Mouse (Mus musculus) frontal cortex, adult 2 months (tissue): Measurements from ENCODE around the gene Gm40193. TPM values are rescaled to one million over a fixed set of nuclear protein-coding genes. Genes with fewer than 3 reads are reported as not detected.
A peak's percentile ranks its signal among the peaks of the same experiment; 100 is the strongest.
"Not testable (repeated sequence)": the region's sequence is repeated elsewhere in the genome, so short reads cannot be mapped to it uniquely, and the experiment has no call there.

Experiments used
- DNase-seq, 2 experiments: peaks; one replicate each; pipeline ENCODE4 v3.0.0; 2022; ENCODE audit warnings: low spot score in 1 of 2; ENCODE audit errors: extremely low spot score in 1 of 2
- polyA plus RNA-seq: library from polyadenylated mRNA; depleted of rRNA; stranded (reverse); fragments of >200 nt; gene quantifications from 2 replicates; pipeline ENCODE4 v1.2.3, GENCODE M21; 2012; rRNA removed

The Gm40193 gene
- polyA plus RNA-seq = not detected in 2 replicates

DNA sequence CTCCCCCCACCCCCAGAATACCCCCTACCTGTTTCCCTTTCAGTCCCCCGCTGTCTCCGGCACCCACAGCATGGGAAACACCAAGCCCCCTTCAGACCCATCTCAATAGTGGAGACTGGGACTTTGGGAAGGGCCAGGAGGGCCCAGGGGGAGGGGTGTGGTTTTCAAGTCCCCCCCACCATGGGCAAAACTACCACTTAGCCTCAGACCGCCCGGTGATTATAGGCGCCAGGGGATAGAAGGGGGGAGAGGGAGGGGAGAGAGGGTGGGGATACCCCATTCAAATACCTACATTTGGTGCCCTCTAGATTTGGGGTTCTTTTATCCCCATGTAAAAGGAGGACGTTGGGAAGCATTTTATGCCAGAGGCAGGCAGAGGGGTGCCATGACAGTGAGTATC, at the start of gene Gm40193:
Gene Gm40193 (minus strand): TSS at position 101 of the 400 bp plus-strand sequence.
- no peak for DNase-seq

DNA sequence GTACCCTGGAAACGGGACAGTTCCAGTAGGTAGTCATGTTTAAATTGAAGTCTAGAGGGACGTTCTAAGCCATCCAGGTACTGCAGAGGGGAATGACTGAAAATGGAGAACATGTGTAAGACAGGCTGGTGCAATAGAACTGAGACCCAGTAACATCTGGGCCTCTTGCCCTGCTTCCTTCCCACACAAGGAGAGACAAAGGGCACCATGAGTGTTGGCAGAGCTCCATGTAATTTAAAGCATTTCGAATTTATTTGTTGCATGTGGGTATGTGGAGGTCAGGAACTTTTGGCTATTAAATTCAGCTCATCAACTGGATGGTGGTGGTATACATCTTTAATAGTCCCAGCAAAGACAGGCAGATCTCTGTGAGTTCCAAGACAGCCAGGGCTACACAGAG, 49.5 kb upstream of the Gm40193 start:
- no peak for DNase-seq

DNA sequence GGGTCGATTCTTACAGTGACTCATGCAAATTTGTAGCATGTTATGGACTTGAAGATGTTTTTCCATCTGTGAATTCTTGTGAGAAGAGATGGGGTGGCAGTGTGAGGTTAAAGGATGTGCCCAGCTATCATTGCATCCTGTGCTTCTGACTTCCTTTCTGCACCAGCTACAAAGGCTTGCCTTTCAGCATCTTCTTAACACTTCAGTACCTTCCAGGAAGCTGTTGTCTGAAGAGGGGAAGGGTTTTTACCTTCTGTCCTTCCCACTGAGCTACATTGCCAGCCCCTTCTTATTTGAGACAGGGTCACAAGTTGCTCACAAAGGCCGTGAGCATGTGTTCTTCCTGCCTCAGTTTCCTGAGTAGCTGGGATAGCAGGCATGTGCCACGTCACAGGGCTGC, 48.2 kb upstream of the Gm40193 start:
- no peak for DNase-seq

DNA sequence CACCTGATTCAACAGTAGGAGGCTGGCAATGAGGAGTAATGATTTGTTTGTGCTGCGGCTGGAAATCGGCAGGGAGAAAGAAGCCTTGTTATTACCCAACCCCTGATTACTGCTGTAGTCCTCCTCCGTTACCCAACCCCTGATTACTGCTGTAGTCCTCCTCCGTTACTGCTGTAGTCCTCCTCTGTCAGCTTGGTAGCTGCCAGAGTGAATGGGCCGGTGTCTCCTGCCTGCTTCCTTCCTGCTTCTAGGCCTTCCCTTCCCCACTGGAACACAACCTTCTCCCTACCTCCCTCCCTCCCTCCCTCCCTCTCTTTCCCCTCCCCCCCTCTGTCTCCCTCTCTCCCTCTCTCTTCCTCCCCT, 47.6 kb upstream of the Gm40193 start:
- DNase-seq = no peak

DNA sequence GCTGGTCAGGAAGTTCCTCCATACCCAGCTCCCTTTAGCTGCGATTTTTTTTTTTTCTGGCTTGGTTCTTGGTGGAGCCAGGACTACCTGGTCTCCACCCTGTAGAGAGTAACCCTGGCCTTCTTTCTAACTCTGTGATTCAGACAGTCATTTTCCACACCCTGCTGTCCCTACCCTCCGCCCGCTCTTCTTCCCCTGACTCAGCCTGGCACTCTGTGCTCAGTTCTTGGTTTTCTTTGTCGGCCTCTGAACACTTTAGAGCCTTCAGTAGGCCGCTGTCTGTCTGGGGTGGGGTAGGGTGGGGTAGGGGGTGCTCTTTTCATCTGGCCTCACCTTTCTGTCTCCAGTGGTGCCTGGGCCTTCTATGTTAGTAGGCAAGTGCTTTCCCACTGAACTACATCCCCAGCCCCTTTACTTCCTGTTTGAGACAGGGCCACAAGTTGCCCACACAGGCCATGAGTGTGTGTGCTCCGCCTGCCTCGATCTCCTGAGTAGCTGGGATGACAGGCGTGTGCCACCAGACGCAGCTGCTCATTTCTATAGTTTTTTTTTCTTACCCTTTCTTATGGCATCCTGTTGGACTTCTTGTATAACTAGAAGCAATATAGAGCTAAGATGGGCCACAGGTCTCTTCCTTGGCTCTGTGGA, 47.1 kb upstream of the Gm40193 start:
- no peak for DNase-seq

DNA sequence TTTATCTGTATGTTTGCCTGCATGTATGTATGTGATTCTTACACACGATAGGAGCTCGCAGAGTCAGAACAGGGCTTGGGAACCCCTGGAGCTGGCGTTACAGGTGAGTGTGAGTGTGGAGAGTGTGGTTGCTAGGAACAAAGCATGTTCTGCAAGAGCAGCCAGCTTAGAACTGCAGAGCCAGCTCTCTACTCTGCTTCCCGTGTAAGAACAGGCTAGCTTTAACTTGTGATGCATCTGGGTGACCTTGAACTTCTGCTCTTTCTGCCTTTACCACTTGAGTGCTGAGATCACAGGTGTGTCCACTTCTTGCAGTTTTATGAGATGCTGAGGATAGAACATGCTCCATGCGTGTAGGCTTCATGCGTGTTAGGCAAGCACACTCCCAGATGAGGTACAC, 46.2 kb upstream of the Gm40193 start:
- DNase-seq = no peak

DNA sequence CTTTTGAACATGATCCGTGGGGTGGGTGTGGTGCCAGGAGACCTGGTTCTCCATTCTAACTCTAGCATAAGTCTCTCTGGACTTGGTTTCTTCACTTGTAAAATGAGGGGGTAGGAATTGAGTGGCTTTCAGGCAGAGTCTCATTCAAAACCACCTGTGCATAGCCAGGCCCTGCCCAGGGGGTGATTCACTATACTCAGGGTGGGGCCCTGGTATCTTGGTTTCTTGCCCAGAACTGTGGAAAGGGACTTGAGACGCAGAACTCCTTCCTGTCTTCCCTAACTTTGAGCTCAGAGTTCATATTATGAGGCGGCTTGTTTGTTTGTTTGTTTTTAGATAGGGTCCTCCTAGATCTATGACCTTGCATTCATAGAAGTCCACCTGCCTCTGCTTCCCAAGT, 44.5 kb upstream of the Gm40193 start:
- no peak for DNase-seq

DNA sequence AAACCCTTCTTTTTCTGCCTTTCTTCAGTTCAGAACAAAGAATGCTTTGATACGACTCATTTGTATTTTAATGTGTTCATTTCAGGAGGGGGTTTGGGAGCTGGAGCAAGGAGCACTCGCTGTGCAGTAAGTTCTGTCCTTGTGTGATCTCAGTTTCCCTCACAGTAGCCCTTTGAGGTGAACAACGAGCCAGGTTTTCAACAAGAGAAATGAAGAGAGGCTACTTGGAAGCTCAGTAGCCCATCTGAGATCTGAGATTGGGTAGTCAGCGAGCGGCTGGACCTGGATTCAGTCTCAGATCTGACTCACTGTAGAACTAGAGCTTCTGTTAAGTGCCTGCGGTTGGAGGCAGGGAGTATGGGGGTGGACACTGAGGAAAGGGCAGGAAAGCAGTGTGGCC, 41.1 kb upstream of the Gm40193 start:
- peak in 1 of 2 experiments; percentile 48 for DNase-seq

DNA sequence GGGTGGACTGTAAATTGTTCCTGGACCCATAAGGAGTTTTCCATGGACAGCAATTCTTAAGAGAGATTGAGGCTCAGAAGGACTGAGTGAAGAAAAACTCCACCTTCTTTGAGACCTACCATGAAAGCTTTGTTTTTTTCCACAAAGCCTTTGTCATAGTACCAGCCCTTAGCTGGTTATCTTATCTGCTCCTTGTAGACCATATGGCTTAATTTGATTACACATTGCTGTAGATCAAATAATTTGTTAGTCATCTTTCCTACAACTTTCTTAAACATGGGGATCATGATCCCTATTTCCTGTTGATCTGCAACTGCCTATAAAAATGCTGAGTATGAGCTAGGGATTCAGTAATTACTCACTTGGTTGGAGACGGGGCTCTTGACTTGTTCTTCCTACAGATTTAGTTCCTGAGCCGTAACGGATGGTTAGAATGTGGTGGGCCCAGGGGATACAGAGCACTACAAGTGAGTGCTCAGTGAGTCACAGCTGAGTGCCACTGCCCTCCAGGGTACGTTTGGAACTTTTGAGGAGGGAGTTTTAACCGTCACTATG, 39.7 kb upstream of the Gm40193 start:
- DNase-seq = no peak

DNA sequence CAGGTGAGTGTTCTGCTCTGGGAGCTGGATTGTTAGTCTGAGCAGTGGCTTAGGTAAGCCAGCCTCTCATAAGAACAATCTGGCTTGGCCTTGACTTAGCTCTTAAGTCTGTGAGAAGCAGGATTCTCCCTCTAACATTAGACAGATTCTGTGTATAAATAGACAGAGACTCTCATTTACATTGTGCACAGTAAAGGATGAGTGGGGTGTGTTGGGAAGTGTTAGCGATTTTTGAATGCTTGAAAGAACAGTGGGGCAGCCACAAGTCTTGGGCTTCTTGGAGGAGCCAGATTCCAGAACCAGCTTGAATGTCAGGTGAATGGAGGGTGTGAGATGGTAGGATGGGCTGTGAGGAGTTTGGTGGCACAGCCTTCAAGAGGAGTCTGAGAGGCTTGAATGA, 38.9 kb upstream of the Gm40193 start:
- DNase-seq = peak; percentile 35 to 63

DNA sequence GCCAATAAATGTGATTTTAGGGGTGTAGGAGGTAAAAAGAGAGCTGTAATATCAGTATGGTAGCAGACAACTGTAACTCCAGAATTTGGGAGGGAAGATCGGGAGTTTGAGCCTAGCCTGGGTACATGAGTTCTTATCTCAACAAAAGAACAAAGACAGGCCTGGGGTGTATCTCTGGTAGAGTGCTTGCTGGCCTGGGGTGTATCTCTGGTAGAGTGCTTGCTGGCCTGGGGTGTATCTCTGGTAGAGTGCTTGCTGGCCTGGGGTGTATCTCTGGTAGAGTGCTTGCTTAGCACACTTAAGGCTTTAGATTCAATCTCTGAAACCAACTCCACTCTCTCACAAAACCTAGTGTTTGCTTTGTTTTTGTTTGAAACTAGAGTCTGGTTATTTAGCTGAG, 37.9 kb upstream of the Gm40193 start:
- not testable (repeated sequence) for DNase-seq

DNA sequence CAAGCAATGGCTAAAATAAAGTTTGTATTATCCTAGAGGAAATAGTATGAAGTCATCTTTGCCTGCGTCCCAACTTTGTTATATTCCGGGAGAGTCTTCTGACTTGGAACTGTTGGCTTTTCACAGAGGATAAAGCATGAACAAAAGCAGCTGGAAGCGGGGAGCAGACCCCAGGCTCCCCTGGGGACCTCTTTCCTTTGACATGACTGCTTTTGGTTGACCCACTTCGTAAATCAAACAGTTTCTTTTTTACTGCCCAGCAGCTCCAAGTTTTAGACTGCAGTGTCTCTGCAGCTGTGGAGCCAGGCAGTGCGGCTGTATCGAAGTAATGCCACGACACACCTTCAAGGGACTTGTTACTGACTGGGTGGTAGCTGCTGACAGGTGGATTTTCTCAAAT, 33.8 kb upstream of the Gm40193 start:
- no peak for DNase-seq

DNA sequence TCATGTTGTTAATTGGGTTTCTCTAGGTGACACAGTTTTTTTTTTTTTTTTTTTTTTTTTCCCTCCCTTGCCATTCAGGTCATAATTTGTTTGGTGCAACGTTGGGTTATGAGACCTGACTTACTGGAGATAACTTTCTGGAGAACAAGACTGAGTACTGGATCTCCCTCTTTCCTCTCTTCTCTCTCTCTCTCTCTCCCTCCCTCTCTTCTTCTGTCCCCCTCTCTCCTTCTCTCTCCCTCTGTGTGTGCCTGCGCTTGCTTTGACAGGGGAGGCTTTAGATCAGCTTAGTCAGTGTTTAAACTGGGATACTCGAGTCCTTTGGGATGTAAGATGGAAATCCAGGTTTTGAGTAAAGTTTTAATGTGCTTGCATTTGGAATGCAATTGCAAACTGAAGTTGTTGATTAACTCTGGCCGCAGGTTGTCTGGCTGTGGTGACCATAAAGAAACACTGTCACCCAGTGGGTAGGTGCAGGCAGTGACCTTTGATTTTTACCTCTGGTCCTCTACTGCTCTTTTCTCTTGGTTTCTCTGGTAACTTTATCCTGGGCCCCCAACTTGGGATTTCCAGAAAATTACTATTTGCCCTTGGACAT, 31.6 kb upstream of the Gm40193 start:
- no peak for DNase-seq

DNA sequence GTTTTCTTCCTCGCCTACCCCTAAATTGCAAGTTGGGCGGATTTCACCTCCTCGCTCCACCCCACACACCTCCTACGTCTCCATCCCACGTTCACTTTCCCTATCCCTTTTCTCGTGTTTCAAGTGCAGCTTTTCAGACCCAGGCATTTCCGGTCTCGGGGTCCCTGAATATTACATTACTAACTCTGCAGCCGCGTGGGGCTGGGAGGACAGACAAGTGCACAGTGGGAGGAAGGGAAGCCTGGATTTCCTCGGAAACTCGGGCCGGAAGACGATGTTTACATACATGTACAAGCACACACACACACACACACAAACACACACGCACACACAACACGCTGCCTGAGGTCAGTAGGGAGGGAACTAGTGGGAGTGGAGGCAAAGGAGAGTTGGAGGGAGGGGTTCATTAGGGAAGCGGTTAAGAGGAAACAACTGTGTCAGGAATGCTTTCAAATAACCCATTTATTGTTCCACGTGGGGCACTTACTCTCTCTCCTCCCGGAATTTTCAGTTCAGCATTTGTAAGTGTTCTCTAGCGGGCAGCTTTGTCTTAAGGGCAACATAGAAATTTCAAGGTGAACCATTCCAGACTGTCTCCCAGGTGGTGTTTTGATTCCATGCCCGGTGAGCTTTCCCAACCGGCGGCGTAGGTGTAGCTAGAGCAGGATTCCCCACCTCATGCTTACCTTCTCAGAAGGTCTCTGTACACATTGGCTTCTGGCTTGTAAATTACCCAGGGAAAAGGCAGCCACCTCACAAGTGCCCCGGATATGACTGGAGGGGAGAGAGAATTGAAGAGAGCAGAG, 30.9 kb upstream of the Gm40193 start:
- no peak for DNase-seq

DNA sequence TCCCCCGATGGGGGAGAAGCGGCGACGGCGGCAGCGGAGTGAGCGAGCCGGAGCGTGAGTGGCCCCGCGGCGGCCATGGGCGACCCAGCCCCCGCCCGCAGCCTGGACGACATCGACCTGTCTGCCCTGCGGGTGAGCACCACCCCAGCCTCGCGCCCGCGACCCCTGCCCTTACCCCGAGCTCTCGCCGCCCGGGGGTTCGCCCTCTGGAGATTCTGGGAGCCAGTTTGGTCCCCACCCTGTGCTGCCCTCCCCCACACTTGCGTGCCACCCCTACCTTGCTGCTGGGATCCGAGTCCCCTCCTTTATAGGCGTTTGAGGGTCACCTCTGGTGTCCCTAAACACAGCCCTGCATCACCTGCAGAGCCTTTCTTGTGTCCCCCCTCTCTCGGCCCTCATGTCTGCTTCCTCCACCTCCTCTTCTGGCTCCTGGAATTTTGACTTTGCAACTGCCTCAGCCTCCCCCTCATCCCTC, 30.3 kb upstream of the Gm40193 start:
- no peak for DNase-seq

DNA sequence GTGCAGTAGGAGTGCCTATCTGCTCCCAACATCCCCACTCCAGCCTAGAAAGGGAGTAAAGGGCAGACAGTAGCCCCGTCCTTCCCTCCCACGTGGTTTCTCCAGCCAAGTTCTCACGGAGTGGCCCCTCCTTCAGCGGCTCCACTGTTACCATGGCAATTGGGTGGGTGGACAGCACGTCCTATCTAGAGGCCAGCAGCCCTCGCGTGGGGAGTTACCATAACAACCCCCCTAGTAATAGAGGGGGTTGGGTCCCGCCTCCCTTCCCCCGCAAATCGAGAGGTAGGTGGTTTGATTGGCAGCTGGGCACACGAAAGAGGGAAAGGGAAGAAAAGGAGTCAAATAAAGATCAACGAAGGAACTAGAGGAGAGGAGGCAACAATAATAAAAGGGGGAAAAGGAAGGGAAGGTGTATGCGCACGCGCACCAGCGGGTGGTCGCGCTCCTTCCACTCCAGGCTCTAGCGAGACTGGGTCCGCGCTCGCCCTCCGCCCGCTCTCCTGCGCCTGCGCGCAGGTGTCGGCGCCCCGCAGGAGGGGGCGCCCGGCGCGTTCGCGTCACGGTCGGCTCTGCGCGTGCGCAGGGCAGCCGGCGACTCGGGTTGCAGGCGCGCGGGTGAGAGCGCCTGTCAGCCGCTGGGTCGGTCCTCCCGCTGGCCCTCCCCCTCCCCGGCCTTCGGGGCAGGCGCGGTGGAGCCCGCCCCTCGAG, 29.7 kb upstream of the Gm40193 start, which contains the start of gene Mink1:
Gene Mink1 (plus strand): TSS at position 595 of the 708 bp plus-strand sequence.
- peak; percentile 89 to 91 for DNase-seq

DNA sequence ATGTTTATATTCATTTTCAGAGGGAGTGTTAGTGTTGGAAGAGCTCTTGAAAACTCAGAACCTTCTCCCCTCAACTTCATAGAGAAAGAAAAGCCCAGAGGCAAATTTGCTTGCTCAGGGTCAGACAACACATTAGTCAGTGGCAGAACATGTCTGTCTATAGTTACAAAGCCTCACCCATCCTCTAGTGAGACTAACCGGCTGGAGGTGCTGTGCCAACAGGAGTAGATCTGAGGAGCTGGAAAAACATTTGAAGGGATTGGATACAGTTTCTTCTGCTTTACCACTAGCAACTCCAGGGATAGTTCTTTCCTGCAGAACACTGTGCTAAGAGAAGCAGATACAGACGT, 29.2 kb upstream of the Gm40193 start:
- DNase-seq = no peak

DNA sequence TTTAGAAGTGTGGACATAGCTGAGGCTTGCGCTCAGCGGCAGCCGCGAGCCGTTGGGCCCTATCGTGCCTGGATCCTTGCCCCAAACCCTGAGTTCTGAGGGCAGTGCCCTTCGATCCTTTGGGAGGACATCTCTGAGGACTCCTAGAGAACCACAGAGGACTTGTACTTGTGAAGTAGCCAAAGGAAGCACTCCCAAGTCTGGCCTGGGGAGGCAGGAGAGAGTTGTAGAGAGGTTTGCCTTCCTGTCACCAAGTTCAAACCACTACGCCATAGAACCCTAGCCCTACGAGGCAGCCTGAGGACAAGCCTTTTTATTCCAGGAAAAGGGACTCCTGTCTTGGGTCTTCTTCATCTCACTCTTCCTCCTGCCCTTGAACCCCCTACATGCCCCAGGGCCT, 24.8 kb upstream of the Gm40193 start:
- DNase-seq = no peak

DNA sequence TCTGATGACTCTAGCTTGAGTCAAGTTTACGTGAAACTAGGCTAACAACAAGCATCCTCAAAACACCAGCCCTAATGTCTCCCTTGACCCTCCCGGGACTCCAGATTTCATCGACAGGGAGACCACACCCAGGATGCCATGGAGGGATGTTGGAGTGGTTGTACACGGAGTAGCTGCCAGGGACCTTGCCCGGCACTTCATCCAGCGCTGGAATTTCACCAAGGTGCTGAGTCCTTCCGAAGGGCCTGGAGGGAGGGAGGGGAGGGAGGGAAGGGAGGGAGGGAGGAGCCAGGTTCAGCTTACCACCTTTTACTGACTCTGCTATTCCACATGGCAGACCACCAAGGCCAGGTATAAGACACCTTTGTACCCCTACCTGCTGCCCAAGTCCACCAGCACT, 21.2 kb upstream of the Gm40193 start:
- DNase-seq = no peak

DNA sequence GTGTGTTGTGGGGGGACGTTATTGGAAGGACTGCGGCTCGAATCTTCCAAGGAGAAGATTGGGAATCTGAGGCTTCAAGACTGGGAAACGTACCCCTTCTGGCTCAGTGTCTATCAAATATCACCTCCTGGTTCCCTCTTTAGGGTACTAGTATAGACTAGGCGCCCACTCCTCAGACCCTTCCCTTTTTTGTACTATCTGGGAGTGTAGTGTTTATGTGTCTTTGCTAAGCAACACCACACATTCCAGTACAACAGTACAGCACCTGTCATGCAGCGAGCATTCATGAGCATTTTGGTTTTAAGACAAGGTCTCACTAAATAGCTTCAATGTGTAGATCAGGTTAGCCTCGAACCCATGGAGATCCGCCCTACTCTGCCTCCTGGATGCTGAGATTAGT, 18.8 kb upstream of the Gm40193 start:
- no peak for DNase-seq

DNA sequence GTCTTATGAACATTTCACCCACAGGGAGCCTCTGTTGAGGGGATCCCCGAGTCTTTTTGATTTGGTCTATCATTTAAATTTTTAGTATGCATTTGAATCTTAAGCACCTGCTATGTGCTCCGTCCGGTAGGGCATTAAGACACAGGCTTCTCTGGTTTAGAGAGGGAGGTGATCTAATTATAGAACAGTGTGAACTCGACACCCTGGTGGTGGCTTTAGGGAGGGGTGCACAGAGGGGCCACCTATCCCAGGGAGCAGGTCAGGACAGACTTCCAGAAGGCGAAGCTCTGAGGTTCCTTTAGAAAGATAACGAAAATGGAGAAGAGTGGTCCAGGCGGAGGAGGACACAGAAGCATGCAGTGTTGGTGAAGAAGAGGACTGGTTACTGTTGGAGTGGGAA, 11.8 kb upstream of the Gm40193 start:
- no peak for DNase-seq
